Mouse (Mus musculus) erythroblast, embryonic 14.5 days (primary cell): ENCODE data around the gene Pax9.

Experiments
- GATA1 ChIP-seq: IDR thresholded peaks from 2 replicates; pipeline ENCODE4 v1.6.1; 2012; ENCODE audit warnings: low read length, inconsistent platforms, mixed read lengths
- TAL1 ChIP-seq: IDR thresholded peaks from 3 replicates; pipeline ENCODE4 v1.6.1; 2012; ENCODE audit warnings: low read length, inconsistent platforms, mixed read lengths

DNA sequence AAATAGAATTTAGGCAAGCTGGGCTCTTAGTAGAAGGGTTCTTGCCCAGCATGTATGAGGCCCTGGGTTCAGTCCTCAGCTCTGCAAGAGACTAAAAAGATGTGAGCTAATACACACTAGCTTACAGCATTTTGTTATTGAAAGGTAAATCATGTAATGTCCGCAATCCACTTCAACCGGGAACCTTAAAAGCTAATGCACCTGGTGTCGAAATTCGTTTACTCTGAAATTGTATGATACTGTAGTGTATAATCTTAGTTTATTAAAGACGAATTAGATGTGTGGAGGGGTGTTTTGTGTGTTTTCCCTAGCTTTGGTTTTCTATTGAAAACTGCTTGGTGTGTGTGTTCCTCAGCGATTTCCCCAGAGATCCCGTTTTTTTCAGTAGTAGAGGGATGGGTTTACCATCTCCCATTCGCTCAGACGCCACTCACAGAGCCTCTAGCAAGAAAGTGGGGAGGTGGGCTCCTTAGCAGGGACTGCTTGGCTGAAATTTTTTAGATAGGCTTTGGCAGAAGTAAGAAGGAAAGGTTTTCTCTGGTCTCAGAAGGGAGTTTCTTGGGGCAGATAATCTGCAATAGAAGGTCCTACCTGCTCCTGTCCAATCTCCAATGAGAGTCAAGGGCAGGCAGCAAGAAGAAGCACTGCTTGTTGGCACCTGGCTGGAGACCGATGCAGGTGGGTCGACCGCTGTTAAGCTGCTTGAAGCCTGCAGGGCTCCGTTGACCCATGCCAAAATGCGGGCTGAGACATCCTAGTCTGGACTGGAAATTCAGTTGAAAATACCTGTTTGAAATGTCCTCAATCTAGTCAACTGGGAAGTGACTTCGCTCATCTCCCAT, 3.7 kb upstream of the Pax9 start:
- TF ChIP-seq GATA1 (no peak), TAL1 (no peak)
